Mouse (Mus musculus) embryonic facial prominence, embryonic 11.5 days (tissue): ENCODE measurements at regions not wholly inside any gene's neighbourhood (a gene's known extent, or its start where the extent isn't known, plus 50 kb on each side); places are given as distances from the start of the nearest gene placed in this dataset. TPM values are rescaled to one million over a fixed set of nuclear protein-coding genes. Genes with fewer than 3 reads are reported as not detected.

Experiments
- ATAC-seq: fragments of 200-750 bp; cut with Nextera tagmentation; replicated peaks from 2 replicates; pipeline ENCODE4 v1.8.0; 2017; ENCODE audit warnings: low read depth; ENCODE audit not compliant: insufficient number of reproducible peaks, low FRiP score, low TSS enrichment
- DNase-seq: peaks from one replicate; pipeline ENCODE4 v3.0.0-alpha.2; 2015; ENCODE audit warnings: low spot score
- H3K27ac ChIP-seq: fragments of 300-500 bp; sonication (generic); replicated peaks from 2 replicates; pipeline ENCODE4 v1.5.1; 2014; ENCODE audit warnings: mild to moderate bottlenecking, low read depth, low read length, control low read depth
- H3K27me3 ChIP-seq: fragments of 300-500 bp; sonication (generic); 2 replicates; pipeline ENCODE4 v1.6.1; 2014; ENCODE audit warnings: mild to moderate bottlenecking, low read length, moderate library complexity, mixed read lengths; ENCODE audit not compliant: control insufficient read depth, insufficient read depth
- H3K36me3 ChIP-seq: fragments of 300-500 bp; sonication (generic); replicated peaks from 2 replicates; pipeline ENCODE4 v1.6.1; 2014; ENCODE audit warnings: low read depth, mild to moderate bottlenecking, low read length, moderate library complexity, mixed read lengths; ENCODE audit not compliant: control insufficient read depth, insufficient read depth
- H3K4me1 ChIP-seq: fragments of 300-500 bp; sonication (generic); 2 replicates; pipeline ENCODE4 v1.6.1; 2014; ENCODE audit warnings: low read length, mixed read lengths; ENCODE audit not compliant: control insufficient read depth, insufficient read depth
- H3K4me2 ChIP-seq: fragments of 300-500 bp; sonication (generic); 2 replicates; pipeline ENCODE4 v1.6.1; 2014; ENCODE audit warnings: low read depth, mild to moderate bottlenecking, control low read depth, low read length, moderate library complexity
- H3K4me3 ChIP-seq: fragments of 300-500 bp; sonication (generic); 2 replicates; pipeline ENCODE4 v1.5.1; 2014; ENCODE audit warnings: low read depth, low read length, control low read depth
- H3K9ac ChIP-seq: fragments of 300-500 bp; sonication (generic); replicated peaks from 2 replicates; pipeline ENCODE4 v1.6.1; 2014; ENCODE audit warnings: mild to moderate bottlenecking, control low read depth, low read length
- H3K9me3 ChIP-seq: fragments of 300-500 bp; sonication (generic); replicated peaks from 2 replicates; pipeline ENCODE4 v1.6.1; 2016; ENCODE audit warnings: mild to moderate bottlenecking, low read length, inconsistent platforms, mixed read lengths; ENCODE audit not compliant: control insufficient read depth
- WGBS: fragments of 180-500 bp; shearing (Covaris S2); extraction: QIAGEN DNeasy Blood & Tissue Kit; methylation state at CpG from one replicate; pipeline ENCODE4 v1.1.7; 2014; 5-methylcytosine and 5-hydroxymethylcytosine counted together
- microRNA-seq: library from miRNA; unstranded; fragments of <30 nt; microRNA quantifications from one replicate; pipeline ENCODE4, GENCODE M21; 2016; ENCODE audit warnings: borderline number of aligned reads

DNA sequence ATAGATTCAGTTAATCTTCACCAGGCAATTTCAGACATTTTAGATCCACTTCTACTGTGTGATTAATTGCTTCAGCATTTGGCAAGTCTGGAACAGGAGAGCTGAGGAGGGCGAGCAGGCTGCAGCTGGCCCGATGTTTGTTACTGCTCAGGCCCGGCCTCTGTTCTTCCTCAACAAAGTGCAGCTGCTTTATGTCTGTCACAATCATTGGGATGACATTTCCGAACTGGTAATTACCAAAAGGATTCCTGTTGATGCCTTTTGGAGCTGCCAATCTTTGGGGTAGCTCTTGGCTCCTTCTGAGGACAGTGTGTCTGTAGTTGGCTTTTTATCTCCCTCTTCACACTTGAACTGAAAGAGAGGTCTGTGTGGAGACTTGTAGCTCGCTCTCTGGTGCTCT, 119.4 kb downstream of the Ndfip2 start:
- Histone ChIP-seq H3K27ac (no peak overlapping the region), H3K9me3 (no peaks in the 10 kb centered on the region), H3K36me3 (no peaks in the 10 kb centered on the region), H3K4me2 (no peak overlapping the region), H3K9ac (no peak overlapping the region), H3K4me1 (no peaks in the 10 kb centered on the region), H3K4me3 (no peak overlapping the region), H3K27me3 (no peaks in the 10 kb centered on the region)
- 11% methylated on average over 5 of the region's 5 CpGs for WGBS
- peak; percentile 73 for DNase-seq
- peak; percentile 77 for ATAC-seq

GRCm38 (mm10) chr14:105377035-105377621, 118.8 kb downstream of the Ndfip2 start:
- H3K4me1 ChIP-seq: no peaks in the 10 kb centered on the region
- no peak overlapping the region for H3K4me3 ChIP-seq
- DNase-seq: peak; percentile 40
- no peak overlapping the region for H3K4me2 ChIP-seq
- no peaks in the 10 kb centered on the region for H3K27me3 ChIP-seq
- ATAC-seq: 0 out of 2 replicates have a peak, but pooled peaks have one; percentile 46
- 32% methylated on average over 4 of the region's 4 CpGs for whole genome bisulfite sequencing
- H3K9me3 ChIP-seq: no peaks in the 10 kb centered on the region
- no peak overlapping the region for H3K9ac ChIP-seq
- H3K36me3 ChIP-seq: no peaks in the 10 kb centered on the region
- no peak overlapping the region; the same call in 1 of the 2 replicates for H3K27ac ChIP-seq

- no peak for DNase-seq
- Histone ChIP-seq H3K9me3 (no peaks in the 10 kb centered on the region), H3K27me3 (no peaks in the 10 kb centered on the region), H3K4me2 (no peak overlapping the region), H3K36me3 (no peaks in the 10 kb centered on the region), H3K9ac (no peak overlapping the region), H3K4me3 (no peak overlapping the region), H3K4me1 (no peaks in the 10 kb centered on the region), H3K27ac (no peak overlapping the region)
- ATAC-seq: no peak
- 84% methylated on average over 5 of the region's 5 CpGs for WGBS
Observed at GRCm38 (mm10) chr14:105369637-105370435, 111.5 kb downstream of the Ndfip2 start.

DNA sequence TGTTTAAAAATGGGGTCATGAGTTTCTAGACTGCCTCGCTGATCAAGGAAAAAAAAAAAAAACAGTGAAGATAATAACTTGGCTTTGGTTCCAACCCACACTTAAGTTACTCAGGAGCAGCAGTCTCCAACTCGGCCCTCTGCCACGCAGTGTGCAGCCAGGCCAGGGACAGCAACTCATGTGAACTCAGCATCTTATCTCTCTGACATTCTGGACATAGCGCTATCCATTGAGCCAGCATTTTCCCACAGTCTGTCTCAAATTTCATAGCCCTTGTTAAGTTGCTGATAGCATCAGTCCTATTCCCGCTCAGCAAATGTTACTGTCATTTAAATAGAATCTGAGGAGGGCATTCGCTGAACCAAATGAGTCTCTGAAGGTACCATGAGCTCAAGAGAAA, 102.2 kb downstream of the Ndfip2 start:
- Histone ChIP-seq H3K36me3 (no peaks in the 10 kb centered on the region), H3K9me3 (no peaks in the 10 kb centered on the region), H3K9ac (no peak overlapping the region), H3K4me1 (no peaks in the 10 kb centered on the region), H3K4me2 (no peak overlapping the region), H3K27me3 (no peaks in the 10 kb centered on the region), H3K27ac (no peak overlapping the region), H3K4me3 (no peak overlapping the region)
- WGBS: 71% methylated on average over 6 of the region's 6 CpGs
- DNase-seq (no peak), ATAC-seq (no peak)

- H3K4me1 ChIP-seq: no peaks in the 10 kb centered on the region
- no peaks in the 10 kb centered on the region for H3K9me3 ChIP-seq
- 82% methylated on average over 3 of the region's 3 CpGs for WGBS
- DNase-seq: no peak
- ATAC-seq: no peak
- no peaks in the 10 kb centered on the region for H3K36me3 ChIP-seq
- H3K4me2 ChIP-seq: no peak overlapping the region
- H3K9ac ChIP-seq: no peak overlapping the region
- H3K4me3 ChIP-seq: no peak overlapping the region
- no peak overlapping the region for H3K27ac ChIP-seq
- no peaks in the 10 kb centered on the region for H3K27me3 ChIP-seq
Observed at GRCm38 (mm10) chr14:105359829-105360228, 101.5 kb downstream of the Ndfip2 start.

Small RNAs in the stretch of these regions (microRNA-seq; reads per million reads assigned to microRNA genes)
- not detected for gene Gm22406
- gene Mir6390: not detected
